Mouse (Mus musculus) myocyte (in vitro differentiated cells): ENCODE measurements at regions not wholly inside any gene's neighbourhood (a gene's known extent, or its start where the extent isn't known, plus 50 kb on each side); places are given as distances from the start of the nearest gene placed in this dataset.

ENCODE experiments used
- CEBPB ChIP-seq: IDR thresholded peaks from 2 replicates; pipeline ENCODE4 v1.6.1; 2011; ENCODE audit warnings: mild to moderate bottlenecking, moderate library complexity; ENCODE audit not compliant: poor library complexity, insufficient read depth, severe bottlenecking
- MAX ChIP-seq: IDR thresholded peaks from one replicate; pipeline ENCODE4 v1.6.1; 2011; ENCODE audit warnings: low read depth, mild to moderate bottlenecking, control low read depth
- MYOD1 ChIP-seq, 3 experiments: IDR thresholded peaks; one replicate each; pipeline ENCODE4 v1.6.1; 2011; ENCODE audit warnings: control low read depth in 2 of 3, low read depth in 2 of 3, mild to moderate bottlenecking in 2 of 3, moderate library complexity in 1 of 3; ENCODE audit not compliant: insufficient read length in 2 of 3, control insufficient read depth in 1 of 3
- MYOG ChIP-seq, 3 experiments: IDR thresholded peaks; one replicate each; pipeline ENCODE4 v1.6.1; 2011; ENCODE audit warnings: control low read depth in 2 of 3, low read depth in 2 of 3, mild to moderate bottlenecking in 2 of 3; ENCODE audit not compliant: insufficient read length in 2 of 3, control insufficient read depth in 1 of 3, insufficient read depth in 1 of 3
- POLR2A ChIP-seq: IDR thresholded peaks from one replicate; pipeline ENCODE4 v1.6.1; 2011; ENCODE audit warnings: low read depth, mild to moderate bottlenecking, control low read depth, moderate library complexity; ENCODE audit not compliant: insufficient read length
- POLR2AphosphoS2 ChIP-seq: IDR thresholded peaks from one replicate; pipeline ENCODE4 v1.6.1; 2011; ENCODE audit warnings: low read depth, control low read depth; ENCODE audit not compliant: insufficient read length
- REST ChIP-seq: IDR thresholded peaks from one replicate; pipeline ENCODE4 v1.6.1; 2011; ENCODE audit warnings: mild to moderate bottlenecking, control low read depth, moderate library complexity; ENCODE audit not compliant: insufficient read depth, insufficient read length
- SRF ChIP-seq: IDR thresholded peaks from one replicate; pipeline ENCODE4 v1.6.1; 2011; ENCODE audit warnings: low read depth; ENCODE audit not compliant: control insufficient read depth, insufficient read length
- TCF12 ChIP-seq: IDR thresholded peaks from one replicate; pipeline ENCODE4 v1.6.1; 2011; ENCODE audit warnings: mild to moderate bottlenecking, control low read depth; ENCODE audit not compliant: poor library complexity, insufficient read depth, severe bottlenecking
- TCF3 ChIP-seq: IDR thresholded peaks from one replicate; pipeline ENCODE4 v1.6.1; 2011; ENCODE audit warnings: low read depth, control low read depth; ENCODE audit not compliant: insufficient read length
- USF1 ChIP-seq: IDR thresholded peaks from one replicate; pipeline ENCODE4 v1.6.1; 2011; ENCODE audit warnings: low read depth, mild to moderate bottlenecking, control low read depth, moderate library complexity

GRCm38 (mm10) chr1:73113137-73113536, 97.4 kb upstream of the Tnp1 start:
- TF ChIP-seq MAX (no peak), POLR2AphosphoS2 (no peak), POLR2A (no peak), MYOG (IDR thresholded peaks at IDR 0.05; ENCODE audit: control insufficient read depth in 1 of 3, insufficient read depth in 1 of 3, insufficient read length in 2 of 3, low read depth in 2 of 3) (no peak), REST (no peak), TCF12 (no peak), MYOD1 (IDR thresholded peaks at IDR 0.05; ENCODE audit: control insufficient read depth in 1 of 3, insufficient read length in 2 of 3, low read depth in 2 of 3) (no peak), USF1 (no peak), TCF3 (no peak), CEBPB (no peak), SRF (no peak)
